Mouse (Mus musculus) retina, adult 2 months (tissue): ENCODE data around the gene Smc2.
"Not testable (repeated sequence)": the region's sequence is repeated elsewhere in the genome, so short reads cannot be mapped to it uniquely, and the experiment has no call there.

Experiments used
- DNase-seq: peaks from one replicate; pipeline ENCODE4 v3.0.0-alpha.2; 2012; ENCODE audit warnings: low read depth, low spot score

Smc2 gene

GRCm38 (mm10) chr4:52438886-52439664 lies at the start of gene Smc2:
Gene Smc2 (plus strand): TSS chr4:52439243.
- peak; percentile 88 for DNase-seq

DNA sequence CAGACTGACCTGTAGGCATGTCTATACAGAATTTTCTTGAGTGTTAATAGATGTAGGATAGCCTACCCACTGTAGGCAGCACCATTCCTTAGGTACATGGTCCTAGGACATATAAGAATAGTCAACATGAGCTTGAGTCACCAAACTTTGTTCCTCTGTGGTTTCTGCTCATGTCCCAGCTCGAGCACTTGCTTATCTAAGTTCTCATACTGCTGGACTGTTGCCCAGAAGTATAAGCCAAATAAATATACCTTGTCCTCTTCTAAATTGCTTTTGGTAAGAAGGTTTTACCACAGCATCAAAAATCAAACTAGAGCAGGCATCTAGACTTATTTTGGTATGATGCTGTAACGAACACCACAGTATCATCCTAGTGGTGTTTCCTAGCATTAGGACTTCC lies 27.5 kb upstream of the Smc2 start:
- no peak for DNase-seq

GRCm38 (mm10) chr4:52423653-52424052 lies 15.4 kb upstream of the Smc2 start:
- no peak for DNase-seq

DNA sequence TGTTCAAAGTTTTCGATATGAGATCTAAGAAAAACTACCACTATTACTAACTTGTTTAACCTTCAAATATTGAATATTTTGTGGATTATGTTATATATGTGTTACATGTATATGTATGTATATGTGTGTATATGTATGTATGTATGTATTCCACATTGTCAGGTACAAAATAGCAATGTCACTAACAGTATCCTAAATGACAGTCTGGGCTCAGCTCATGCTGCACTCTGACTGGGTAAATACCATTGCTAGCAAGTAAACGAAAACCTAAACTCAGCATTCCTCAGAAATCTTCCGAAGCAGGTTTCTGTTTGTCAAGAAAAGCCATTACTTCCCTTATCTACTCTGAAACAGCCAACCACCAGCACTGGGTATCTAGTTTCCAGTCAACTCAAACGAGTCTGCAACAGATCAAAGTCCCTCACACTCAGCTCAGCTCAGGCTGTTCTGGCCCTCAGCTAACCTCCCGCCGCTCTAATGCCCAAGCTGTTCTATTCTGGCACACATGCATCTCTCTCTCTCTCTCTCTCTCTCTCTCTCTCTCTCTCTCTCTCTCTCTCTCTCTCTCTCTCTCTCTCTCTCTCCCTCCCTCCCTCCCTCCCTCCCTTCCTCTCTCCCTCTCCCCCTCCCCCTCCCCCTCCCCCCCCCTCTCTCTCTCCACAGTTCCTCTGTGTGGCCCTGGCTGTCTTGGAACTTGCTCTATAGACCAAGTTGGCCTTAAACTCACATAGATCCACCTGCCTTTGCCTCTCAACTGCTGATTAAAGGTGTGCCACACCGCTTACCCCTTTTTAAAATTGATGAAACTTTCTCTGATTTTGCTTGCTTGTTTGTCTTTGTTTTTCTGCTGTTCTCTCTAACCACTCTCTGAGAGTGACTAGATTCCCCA lies 9.5 kb upstream of the Smc2 start:
- no peak for DNase-seq

- not testable (repeated sequence) for DNase-seq
Observed at GRCm38 (mm10) chr4:52435551-52435950, 3.5 kb upstream of the Smc2 start.

DNA sequence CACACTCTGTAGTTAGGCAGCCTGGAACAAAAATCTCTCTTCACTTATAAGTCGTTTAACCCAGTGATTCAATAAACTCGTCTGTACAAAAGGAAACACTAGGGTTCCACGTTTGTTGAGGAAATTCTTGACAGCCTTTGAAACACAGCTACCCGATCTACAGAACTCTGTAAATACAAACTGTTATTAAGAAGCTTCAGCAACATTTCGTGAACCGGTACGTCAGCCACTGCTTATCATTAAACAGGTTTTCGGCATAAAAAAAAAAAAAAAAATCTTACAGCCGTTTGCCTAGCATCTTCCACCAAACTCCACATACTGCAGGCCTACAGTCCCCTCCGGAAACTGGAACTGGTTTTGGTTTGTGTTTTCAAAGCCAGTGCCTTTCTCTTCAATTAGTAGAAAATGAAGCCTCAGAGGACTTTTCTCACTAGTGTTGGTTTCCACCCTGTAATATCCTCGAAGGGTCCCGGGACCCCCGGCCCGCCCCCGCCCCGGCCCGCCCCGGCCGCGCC lies 615 bp upstream of the Smc2 start:
- no peak for DNase-seq

DNA sequence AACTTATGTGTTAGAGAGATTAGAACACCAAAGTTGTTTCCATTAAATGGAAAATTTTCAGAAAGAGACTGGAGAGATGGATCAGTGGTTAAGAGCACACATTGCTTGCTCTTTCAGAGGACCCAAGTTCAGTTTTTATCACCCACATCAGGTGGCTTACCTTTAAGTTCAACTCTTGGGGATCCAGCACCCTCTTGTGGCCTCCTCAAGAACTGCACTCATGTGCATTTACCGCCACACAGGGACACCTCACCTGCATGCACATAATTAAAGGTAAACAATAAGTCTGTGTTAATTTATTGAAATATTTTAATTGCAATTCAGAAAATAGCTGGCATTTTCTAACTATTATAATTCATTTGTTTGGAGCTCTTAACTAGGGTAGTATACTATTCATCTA lies 20.7 kb downstream of the Smc2 start:
- no peak for DNase-seq

GRCm38 (mm10) chr4:52461321-52461720 lies 22.3 kb downstream of the Smc2 start:
- no peak for DNase-seq

- no peak for DNase-seq
Observed at GRCm38 (mm10) chr4:52473431-52473830, 34.4 kb downstream of the Smc2 start.

GRCm38 (mm10) chr4:52487486-52487885 lies 48.4 kb downstream of the Smc2 start:
- peak; percentile 43 for DNase-seq

- DNase-seq = not testable (repeated sequence)
Observed at GRCm38 (mm10) chr4:52497144-52497543, 58.1 kb downstream of the Smc2 start, which contains the start of gene Vma21-ps. Gene Vma21-ps (minus strand): TSS chr4:52497244.

DNA sequence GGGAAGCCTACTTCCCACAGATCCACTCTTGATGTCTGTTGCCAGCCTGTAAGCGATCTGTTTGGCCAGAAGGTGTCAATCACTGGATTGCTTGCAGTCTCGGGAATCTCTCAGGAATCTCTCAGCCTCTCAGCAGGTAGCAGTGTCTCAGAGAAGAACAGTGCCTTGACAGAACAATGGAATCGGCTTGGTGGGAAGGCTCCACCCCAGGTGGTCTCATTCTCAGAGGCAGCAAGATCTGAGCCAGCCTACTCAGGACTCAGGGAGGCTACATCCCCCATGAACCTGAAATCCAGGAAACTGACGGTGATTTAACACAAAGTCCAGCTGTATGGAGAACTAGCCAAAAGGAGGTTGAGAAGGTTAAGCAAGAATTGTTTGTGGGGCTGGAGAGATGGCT lies 78.5 kb downstream of the Smc2 start:
- DNase-seq = no peak

GRCm38 (mm10) chr4:52519301-52519700 lies 80.3 kb downstream of the Smc2 start:
- no peak for DNase-seq

DNA sequence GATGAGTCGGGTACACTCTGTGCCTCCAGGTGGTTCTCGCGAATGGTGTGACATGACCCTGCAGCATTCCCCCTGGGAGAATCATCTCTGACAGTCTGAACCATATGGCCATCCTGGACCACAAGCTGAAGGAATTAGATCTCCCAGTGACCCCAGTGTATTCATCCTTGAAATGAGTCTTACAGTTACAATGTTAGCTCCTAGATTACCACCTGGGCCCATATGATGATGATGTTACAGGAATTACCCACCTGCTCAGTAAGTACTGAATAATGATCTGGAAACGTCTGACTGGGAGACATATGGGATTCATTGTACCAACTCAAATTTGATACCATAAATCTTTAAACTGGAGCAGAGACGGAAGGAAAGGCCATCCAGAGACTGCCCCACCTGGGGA lies 87.4 kb downstream of the Smc2 start:
- no peak for DNase-seq

GRCm38 (mm10) chr4:52530636-52531035 lies 91.6 kb downstream of the Smc2 start:
- no peak for DNase-seq
